Mouse (Mus musculus) brain, adult 2 months (tissue): ENCODE results near the gene Fam216a.
"Not testable (repeated sequence)": the region's sequence is repeated elsewhere in the genome, so short reads cannot be mapped to it uniquely, and the experiment has no call there.

Source experiments
- DNase-seq: peaks from one replicate; pipeline ENCODE4 v3.0.0; 2011; ENCODE audit warnings: low read depth, low spot score

Gene Fam216a

DNA sequence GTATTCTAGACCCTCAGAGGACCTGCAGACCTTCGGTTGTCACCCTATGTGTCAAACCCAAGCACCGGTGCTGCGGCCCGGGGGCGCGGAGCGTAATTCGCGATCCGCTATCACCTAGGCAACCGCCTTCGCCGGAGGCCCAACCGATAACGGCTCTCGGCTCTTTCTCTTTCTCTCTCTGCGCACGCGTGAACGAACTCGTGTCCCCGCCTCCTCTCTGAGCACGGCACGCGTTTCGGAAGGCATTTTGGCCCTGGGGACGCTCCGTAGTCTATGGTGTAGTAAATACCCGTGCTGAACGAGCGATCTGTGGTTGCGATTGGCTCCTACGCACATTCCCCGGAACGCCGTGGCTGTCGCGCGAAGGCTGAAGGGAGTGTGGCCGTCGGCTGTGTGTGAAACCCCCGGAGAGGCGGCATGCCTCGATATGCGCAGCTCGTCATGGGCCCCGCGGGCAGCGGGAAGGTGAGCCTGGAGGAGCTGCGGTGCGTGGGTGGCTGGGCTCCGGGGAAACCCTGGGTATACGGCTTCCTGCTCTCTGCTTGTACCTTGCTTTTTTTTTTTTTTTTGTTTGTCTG is at the start of gene Fam216a:
TSS of gene Fam216a (minus strand) at position 173 of the 578 bp plus-strand sequence.
- DNase-seq: peak; percentile 100

DNA sequence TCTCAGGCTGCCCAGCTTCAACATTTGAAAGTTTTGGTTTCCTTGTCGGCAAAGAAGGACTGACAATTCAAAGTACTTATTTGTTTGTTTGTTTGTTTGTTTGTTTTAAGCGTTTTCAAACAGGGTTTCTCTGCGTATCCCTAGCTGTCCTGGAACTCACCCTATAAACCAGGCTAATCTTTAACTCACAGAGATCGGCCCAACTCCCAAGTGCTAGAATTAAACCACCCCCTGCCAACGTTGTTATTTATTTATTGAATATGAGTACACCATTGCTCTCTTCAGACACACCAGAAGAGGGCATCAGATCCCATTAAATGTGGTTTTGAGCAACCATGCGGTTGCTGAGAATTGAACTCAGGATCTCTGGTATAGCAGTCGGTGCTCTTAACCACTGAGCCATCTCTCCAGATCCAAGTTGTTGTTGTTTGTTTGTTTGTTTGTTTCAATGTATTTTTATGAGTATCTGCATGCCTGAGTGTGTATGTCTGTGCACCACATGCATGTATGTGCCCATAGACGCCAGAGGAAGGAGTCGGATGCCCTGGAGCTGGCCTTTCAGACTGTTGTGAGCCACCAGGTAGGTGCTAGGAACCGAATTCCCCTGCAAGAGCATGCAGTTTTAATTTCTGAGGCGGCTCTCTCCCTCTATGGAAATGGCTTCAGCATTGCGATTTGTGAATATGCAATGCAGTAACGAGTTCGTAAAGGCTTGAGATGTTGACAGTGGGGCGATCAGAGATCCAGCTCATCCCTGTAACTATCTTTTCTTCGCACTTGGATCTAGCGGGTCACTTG is 49.3 kb upstream of the Fam216a start, which contains the start of gene Anapc7:
TSS of gene Anapc7 (plus strand) at position 423 of the 798 bp plus-strand sequence.
- DNase-seq: no peak

GRCm38 (mm10) chr5:122420676-122421075 is 48.5 kb upstream of the Fam216a start:
- not testable (repeated sequence) for DNase-seq

GRCm38 (mm10) chr5:122415465-122415864 is 43.3 kb upstream of the Fam216a start:
- DNase-seq: no peak

GRCm38 (mm10) chr5:122414351-122414750 is 42.2 kb upstream of the Fam216a start:
- no peak for DNase-seq

DNA sequence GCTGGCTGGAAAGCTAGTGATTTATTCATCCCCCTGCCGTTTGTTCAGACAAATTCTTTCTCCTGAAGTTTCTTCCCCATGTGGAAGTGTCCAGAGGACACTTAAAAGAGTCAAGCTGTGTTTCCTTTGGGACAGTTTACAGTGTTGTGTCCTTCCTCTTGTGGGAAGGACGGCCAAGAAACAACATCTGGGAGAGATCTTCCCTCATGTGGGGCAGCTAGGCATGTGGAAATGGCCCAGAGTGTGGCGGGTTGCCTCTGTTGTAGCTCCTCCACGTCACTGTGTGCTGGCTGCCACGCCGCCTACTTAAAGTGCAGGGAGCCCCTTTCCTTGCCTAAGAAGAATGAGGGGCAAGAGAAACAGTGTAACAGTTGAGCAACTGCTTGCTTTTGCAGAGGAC is 40.7 kb upstream of the Fam216a start:
- DNase-seq: no peak

- no peak for DNase-seq
Measured at GRCm38 (mm10) chr5:122411892-122412291, 39.7 kb upstream of the Fam216a start.

DNA sequence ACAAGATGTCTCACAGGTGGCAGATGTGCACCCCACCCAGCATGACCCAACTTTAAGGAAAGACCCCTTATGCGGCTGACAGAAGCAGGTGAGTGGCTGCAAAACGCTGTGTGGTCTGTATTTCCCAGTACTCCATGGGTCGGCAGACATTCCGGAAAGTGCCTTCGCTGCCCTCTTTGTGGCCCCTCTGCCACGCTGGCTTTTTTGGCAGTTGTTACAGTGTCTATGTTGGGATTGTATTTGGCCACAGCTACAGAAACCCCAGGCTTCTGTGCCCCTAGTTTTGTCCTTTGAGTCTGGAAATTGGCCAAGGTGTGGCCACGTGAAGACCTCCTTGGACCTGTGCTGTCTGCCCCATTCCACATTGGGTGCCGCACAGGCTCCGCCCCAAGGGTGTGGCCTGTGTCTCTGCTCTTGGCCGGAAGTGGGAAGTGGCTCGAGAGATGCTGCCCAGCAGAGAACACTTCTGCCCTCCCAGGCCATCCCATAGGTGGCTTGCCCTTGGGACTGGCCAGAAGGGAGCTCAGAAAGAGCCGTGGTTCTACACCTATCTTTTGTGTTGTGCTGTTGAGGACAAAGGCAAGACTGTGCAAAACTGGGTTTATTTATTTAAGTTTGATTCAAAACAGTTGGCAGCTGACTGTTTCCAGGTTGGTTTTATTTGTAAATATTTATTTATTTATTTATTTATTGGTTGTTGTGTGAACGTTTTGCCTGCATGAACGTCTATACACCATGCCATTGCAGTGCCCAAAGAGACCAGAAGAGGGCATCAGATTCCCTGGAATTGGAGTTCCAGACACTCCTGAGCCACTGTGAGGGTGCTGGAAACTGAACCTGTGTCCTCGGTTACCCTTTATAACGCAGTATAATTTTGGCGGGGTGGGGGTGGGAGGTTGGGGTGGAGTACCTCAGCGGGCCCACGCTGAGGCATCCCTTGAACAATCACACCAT is 37.8 kb upstream of the Fam216a start:
- DNase-seq: no peak

- no peak for DNase-seq
Measured at GRCm38 (mm10) chr5:122405537-122405936, 33.4 kb upstream of the Fam216a start.

GRCm38 (mm10) chr5:122403362-122403761 is 31.2 kb upstream of the Fam216a start:
- no peak for DNase-seq

DNA sequence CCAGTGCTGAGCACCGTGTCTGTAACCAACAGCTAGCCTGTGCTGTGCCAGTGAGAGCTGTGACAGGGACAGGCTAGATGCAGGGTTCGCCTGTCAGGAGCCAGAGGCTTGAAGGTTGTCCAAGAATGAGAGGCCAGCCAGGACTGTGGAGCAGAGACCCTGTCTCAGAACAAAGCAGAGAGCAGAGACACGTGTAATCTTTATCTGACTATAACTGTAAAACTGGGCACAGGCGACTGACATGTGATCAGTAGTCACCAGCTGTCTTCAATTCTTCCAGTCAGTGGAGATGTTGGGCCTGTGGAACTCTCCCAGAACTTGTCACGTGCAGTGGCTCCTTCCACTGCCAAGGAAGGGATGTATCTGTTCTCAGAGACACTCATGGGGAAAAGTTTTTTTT is 30.6 kb upstream of the Fam216a start:
- DNase-seq: peak; percentile 87

DNA sequence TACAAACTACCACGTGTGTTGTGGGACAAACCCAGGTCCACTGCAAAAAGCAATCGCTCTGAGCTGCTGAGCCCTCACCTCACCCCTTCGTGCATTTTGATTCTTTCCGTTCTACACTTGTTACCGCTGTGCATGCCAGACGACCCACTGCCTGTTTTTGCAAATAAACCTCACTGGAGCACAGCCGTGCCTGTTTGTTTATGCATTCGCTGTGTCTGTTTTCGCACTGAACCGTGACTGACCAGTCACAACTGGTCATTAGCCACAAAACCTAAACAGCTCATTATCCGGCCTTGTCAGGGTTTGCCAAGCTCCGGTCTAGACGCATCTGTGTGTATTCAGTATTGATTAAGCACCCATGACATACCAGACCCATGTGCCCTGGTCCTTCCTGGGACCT is 30.0 kb upstream of the Fam216a start:
- DNase-seq: no peak

DNA sequence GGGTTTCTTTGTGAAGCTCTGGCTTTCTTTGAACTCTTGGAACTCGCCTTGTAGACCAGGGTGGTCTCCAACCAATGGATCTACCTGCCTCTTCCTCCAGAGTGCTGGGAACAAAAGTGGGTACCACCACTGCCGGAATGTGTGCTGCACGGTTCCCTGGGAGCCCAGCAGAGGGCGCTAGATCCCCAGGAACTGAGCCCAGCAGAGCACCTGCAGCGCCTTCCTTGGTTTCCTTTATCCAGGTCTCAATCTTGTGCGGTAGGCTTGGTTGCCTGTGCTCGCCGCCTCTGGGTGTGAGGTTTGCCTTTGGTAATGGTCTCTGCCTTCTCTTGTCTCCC is 29.1 kb upstream of the Fam216a start:
- DNase-seq: peak; percentile 81

DNA sequence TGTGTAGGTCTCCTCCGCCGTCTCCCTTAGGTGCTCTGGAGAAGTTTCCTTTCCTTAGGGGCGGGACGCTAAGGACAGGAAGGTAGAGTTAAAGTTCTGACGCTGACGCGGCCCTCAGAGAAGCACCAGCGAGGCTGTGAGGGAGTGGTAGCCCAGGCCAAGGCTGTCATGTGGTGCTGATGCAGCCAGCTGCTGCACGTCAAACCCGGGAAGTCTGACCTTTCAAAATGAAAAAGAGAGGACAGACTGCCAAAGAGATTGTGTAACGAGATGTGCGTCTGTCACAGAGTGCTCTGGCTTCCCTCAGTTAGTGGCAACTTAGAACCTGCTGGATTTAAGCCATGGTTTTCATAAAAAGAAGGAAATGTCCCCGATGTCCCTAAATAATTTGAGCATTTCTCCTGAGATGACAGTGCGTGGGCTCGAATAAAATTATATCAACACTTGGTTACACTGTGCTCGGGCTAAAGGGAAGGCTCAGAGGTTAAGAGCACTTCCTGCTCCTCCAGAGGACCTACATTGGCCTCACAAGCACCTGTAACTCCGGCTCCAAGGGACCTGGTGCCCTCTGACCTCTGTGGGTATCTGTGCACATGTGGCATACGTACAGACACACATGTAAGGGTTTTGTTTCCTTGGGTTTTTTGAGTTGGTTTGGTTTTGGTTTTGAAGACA is 28.6 kb upstream of the Fam216a start:
- peak; percentile 80 for DNase-seq

- no peak for DNase-seq
Measured at GRCm38 (mm10) chr5:122399871-122400270, 27.7 kb upstream of the Fam216a start.

GRCm38 (mm10) chr5:122397495-122397894 is 25.3 kb upstream of the Fam216a start:
- no peak for DNase-seq

GRCm38 (mm10) chr5:122396791-122397190 is 24.6 kb upstream of the Fam216a start:
- DNase-seq: no peak

- peak; percentile 78 for DNase-seq
Measured at GRCm38 (mm10) chr5:122393887-122394286, 21.7 kb upstream of the Fam216a start.

DNA sequence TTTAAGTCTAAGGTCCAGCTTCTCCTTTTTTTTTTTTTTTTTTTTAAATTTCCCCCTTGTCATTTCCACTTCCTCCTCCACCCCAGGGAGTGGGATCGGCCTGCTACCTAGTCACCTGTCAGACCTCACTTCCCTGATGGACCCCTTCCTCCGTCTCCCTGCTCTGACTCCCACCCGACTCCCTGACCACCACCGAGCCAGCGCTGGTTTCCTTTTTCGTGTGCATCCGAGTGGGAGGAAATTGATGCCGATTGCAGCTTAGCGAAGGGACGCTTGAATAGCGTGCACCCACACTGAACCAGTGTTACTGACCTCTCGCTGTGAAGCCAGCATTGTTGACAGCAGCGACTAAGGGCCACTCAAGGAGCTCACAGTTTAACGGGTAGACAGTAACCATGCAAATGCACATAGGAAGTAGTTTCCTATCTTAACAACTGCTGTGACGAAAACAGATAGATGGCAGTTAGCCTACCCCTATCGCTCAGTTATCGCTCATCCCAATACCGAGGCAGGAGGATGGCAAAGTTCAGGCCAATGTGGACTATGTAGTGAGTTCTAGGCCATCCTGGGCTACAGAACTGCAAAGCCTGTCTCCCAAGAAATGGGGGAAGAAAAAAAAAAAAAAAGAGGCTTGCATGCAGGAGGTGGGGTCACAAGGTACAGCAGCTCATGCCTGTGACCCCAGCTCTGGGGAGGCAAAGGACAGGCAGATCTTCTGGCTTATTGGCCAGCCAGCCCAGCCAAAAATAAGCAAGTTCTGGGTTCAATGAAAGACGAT is 20.3 kb upstream of the Fam216a start:
- peak; percentile 42 for DNase-seq

- peak; percentile 97 for DNase-seq
Measured at GRCm38 (mm10) chr5:122391786-122392180, 19.6 kb upstream of the Fam216a start, which contains the start of gene Arpc3. TSS of gene Arpc3 (plus strand) at chr5:122391878.
